Mouse (Mus musculus) lung, postnatal 4 days (tissue): ENCODE data around the gene Brd3.
A peak's percentile ranks its signal among the peaks of the same experiment; 100 is the strongest.
"Not testable (repeated sequence)": the region's sequence is repeated elsewhere in the genome, so short reads cannot be mapped to it uniquely, and the experiment has no call there.

Experiments
- DNase-seq, 2 experiments: peaks; one replicate each; pipeline ENCODE4 v3.0.0; 2021

Brd3 gene

GRCm38 (mm10) chr2:27510706-27511105, 3.2 kb upstream of the Brd3 start:
- DNase-seq, result no peak

GRCm38 (mm10) chr2:27506658-27507057, 804 bp downstream of the Brd3 start:
- DNase-seq, result not testable (repeated sequence)

GRCm38 (mm10) chr2:27505539-27505938, 1.9 kb downstream of the Brd3 start:
- peak; percentile 51 to 80 for DNase-seq

- peak in 1 of 2 experiments; percentile 47 for DNase-seq
Measured at GRCm38 (mm10) chr2:27504113-27504885, 3.2 kb downstream of the Brd3 start.

- no peak for DNase-seq
Measured at GRCm38 (mm10) chr2:27496391-27497028, 11.0 kb downstream of the Brd3 start.

- DNase-seq, result no peak
Measured at GRCm38 (mm10) chr2:27493971-27494370, 13.5 kb downstream of the Brd3 start.

GRCm38 (mm10) chr2:27490939-27491338, 16.5 kb downstream of the Brd3 start:
- no peak for DNase-seq

- no peak for DNase-seq
Measured at GRCm38 (mm10) chr2:27488362-27488761, 19.1 kb downstream of the Brd3 start.

GRCm38 (mm10) chr2:27487336-27488049, 20.0 kb downstream of the Brd3 start:
- DNase-seq, result no peak

- no peak for DNase-seq
Measured at GRCm38 (mm10) chr2:27486725-27487124, 20.7 kb downstream of the Brd3 start.

GRCm38 (mm10) chr2:27482265-27482861, 25.1 kb downstream of the Brd3 start:
- DNase-seq, result no peak

GRCm38 (mm10) chr2:27480367-27480766, 27.1 kb downstream of the Brd3 start:
- DNase-seq, result no peak

GRCm38 (mm10) chr2:27479821-27480220, 27.6 kb downstream of the Brd3 start:
- no peak for DNase-seq

- DNase-seq, result peak in 1 of 2 experiments; percentile 19
Measured at GRCm38 (mm10) chr2:27476303-27477192, 30.9 kb downstream of the Brd3 start.

- DNase-seq, result peak; percentile 93 to 98
Measured at GRCm38 (mm10) chr2:27475495-27476302, 31.8 kb downstream of the Brd3 start.

GRCm38 (mm10) chr2:27474621-27475484, 32.6 kb downstream of the Brd3 start:
- peak; percentile 63 to 72 for DNase-seq

GRCm38 (mm10) chr2:27473911-27474310, 33.6 kb downstream of the Brd3 start:
- peak in 1 of 2 experiments; percentile 14 for DNase-seq

GRCm38 (mm10) chr2:27473061-27473765, 34.2 kb downstream of the Brd3 start:
- no peak for DNase-seq

GRCm38 (mm10) chr2:27471170-27471584, 36.3 kb downstream of the Brd3 start:
- DNase-seq, result peak in 1 of 2 experiments; percentile 20

- DNase-seq, result no peak
Measured at GRCm38 (mm10) chr2:27470535-27470934, 36.9 kb downstream of the Brd3 start.
